Mouse (Mus musculus): ENCODE measurements around the gene Tie1. TPM values are rescaled to one million over a fixed set of nuclear protein-coding genes. Genes with fewer than 3 reads are reported as not detected.

The Tie1 gene
- total RNA-seq, 4 experiments from 2014 or later, result 6.7 to 7.5 (median 7.3) TPM

DNA sequence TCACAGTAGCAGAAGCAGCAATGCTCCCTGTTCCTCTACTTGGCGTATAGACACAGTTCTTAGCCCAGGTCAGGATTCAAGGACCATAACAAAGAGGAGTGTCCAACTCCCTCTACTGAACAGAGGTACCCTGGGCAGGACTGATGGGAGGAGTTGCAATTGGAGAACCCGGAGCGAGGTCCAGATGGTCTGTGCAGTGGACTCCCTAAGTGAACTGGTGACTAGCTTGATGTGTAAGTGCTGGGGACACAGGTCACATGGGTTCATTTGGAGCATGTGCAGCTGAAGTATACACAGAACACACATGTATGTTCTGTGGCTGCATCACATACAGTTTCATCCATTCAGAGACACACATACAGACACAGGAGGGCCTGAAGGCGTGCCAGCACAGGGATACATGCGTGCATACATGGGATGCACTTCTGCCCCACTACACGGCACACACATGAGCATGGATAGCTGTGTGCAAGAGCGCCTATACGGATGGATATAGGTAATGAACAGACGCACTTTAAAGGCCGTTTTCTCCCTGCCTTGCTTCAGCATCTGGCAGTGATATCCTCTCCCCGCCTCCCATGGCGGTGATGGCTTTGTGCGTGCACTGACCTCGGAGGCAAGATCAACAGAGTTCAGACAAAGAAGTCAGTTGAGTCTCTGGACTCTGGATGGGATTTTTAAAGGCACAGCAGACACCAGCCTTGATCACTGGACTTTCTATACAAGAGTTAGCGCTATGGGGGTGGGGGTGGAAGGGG, 12.9 kb downstream of the Tie1 start:
- DNase-seq (ENCODE audit: low spot score in 2 of 2), result no peak

DNA sequence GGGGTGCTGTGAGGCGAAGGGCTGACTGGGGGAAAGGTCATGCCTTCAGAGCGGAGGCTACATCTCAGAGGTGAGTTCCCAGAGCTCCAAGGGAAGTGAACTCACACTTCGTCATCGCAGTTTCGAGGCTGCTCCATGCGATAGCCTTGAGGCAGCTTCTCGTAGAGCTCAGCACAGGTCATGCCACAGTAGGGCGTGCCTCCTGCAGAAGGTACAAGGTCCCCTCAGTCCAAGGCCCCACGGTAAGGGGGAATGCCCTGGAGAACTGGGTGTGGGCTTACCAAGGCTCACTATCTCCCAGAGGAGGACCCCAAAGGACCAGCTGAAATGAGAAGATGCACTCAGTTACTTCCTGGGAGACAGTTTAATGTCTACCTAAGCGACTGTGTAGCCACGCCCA, 17.2 kb downstream of the Tie1 start:
- DNase-seq (ENCODE audit: low spot score in 2 of 2), result no peak

- no peak for DNase-seq (ENCODE audit: low spot score in 2 of 2)
Observed at GRCm38 (mm10) chr4:118471281-118471680, 18.6 kb downstream of the Tie1 start.

GRCm38 (mm10) chr4:118465697-118466163, 24.1 kb downstream of the Tie1 start:
- no peak for DNase-seq (ENCODE audit: low spot score in 2 of 2)

DNA sequence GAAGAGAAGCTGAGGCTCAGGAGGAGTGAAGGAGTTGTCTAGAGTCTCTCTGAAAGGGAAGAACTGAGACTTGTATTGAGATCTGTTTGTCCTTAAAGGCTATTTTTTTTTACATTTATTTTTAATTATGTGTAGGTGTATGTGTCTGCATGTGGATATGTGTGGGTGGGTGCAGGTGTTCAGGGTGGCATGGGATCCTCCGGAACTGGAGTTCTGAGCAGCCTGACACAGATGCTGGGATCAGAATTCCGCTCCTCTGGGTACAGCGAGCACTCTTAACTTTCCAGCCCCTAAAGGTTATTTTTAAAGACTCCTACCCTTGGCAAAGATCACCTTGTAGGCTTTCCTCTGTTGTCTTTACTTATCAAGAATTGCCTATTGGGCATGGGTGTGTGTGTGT, 24.9 kb downstream of the Tie1 start:
- DNase-seq (ENCODE audit: low spot score in 2 of 2), result no peak

- DNase-seq (ENCODE audit: low spot score in 2 of 2), result no peak
Observed at GRCm38 (mm10) chr4:118457345-118457975, 32.4 kb downstream of the Tie1 start, which contains the start of gene Mpl. Mpl (minus strand) TSS chr4:118457513.

- no peak for DNase-seq (ENCODE audit: low spot score in 2 of 2)
Observed at GRCm38 (mm10) chr4:118446415-118447153, 43.3 kb downstream of the Tie1 start.

DNA sequence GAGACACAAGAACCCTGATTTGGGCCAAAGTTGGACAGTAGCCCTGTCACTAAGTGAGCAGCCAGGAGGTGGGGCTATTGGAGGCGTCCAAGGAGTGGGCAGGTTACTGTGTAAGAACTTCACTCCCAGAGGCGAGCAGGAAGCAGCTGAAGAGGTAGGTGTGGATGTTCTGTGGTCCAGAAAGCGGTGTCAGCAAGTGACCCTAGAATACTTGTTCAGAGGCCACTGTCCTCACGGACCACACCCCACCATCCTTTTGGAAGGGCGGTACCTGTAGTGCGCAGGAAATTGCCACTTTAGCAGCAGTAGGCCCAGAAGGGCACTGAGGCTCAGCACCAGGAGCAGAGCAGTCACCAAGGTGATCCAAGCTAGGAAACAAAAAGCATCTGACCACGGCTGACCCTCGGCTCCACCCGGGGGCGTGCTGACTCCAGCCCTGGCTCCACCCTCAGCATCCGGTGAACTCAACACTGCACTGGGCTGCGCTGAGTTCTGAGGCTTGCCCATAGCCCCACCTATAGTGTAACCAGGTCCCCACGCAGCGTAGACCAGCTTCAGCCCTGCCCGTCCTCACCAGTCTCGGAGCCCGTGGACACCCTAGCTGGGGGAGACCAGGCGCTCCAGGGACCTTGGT, 44.0 kb downstream of the Tie1 start:
- DNase-seq (ENCODE audit: low spot score in 2 of 2), result no peak

- no peak for DNase-seq (ENCODE audit: low spot score in 2 of 2)
Observed at GRCm38 (mm10) chr4:118445088-118445487, 44.8 kb downstream of the Tie1 start.

- DNase-seq (ENCODE audit: low spot score in 2 of 2), result no peak
Observed at GRCm38 (mm10) chr4:118437829-118438253, 52.0 kb downstream of the Tie1 start.

GRCm38 (mm10) chr4:118436820-118437603, 52.8 kb downstream of the Tie1 start, which contains the start of gene Cdc20:
Cdc20 (minus strand) TSS chr4:118437352.
- peak; percentile 88 to 92 for DNase-seq (ENCODE audit: low spot score in 2 of 2)

DNA sequence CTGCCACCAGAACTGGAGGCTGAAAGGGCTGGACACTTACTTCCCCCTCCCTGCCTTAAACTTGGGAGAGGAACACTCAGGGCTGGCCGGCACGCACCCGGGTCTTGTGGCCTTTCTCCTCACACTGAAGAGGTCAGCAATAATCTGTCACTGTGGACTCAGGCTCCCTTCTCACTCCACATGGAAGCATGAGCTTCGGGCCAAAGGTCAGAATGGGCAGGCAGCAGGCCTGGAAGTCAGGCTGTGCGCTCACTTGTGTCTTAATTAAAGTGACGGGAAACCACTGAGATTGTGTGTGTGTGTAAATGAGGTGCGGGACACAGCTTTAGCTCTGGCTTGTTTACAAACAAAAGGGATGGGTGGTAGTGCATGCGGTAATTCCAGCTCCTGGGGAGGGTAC, 57.5 kb downstream of the Tie1 start:
- DNase-seq (ENCODE audit: low spot score in 2 of 2), result no peak

DNA sequence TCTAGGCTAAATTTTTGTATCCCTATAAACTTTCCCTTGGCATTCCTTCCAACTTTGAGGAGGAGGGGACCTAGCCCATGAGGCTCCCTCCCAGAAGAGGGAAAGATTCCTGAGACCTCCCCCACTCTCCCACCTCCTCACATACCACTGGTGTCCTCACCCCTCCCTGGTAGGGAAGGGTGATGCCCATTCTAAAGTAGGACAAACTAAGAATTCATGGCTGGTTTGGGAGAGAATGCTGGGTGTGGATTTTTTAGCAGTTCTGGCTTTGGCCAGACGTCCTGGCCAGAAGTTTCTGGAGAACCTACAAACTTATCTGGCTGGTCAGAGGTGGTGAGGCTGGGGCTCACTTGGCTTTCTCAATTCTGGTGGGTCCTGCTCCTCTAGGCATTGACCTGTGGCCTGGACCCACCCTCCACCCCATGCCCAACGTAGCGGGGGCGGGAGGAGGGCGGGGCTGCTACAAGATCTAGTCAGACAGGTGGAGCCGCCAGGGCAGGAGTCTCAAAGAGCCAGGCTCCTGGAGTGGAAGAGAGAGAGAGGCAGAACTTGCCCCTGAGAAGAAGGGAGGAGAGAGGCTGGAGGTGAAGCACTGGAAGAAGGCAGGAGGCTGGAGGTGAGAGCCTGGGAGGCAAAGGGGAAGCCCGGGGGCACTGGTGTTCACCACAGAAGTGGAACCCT, 60.5 kb downstream of the Tie1 start:
- no peak for DNase-seq (ENCODE audit: low spot score in 2 of 2)

GRCm38 (mm10) chr4:118428531-118429214, 61.2 kb downstream of the Tie1 start:
- DNase-seq (ENCODE audit: low spot score in 2 of 2), result no peak

DNA sequence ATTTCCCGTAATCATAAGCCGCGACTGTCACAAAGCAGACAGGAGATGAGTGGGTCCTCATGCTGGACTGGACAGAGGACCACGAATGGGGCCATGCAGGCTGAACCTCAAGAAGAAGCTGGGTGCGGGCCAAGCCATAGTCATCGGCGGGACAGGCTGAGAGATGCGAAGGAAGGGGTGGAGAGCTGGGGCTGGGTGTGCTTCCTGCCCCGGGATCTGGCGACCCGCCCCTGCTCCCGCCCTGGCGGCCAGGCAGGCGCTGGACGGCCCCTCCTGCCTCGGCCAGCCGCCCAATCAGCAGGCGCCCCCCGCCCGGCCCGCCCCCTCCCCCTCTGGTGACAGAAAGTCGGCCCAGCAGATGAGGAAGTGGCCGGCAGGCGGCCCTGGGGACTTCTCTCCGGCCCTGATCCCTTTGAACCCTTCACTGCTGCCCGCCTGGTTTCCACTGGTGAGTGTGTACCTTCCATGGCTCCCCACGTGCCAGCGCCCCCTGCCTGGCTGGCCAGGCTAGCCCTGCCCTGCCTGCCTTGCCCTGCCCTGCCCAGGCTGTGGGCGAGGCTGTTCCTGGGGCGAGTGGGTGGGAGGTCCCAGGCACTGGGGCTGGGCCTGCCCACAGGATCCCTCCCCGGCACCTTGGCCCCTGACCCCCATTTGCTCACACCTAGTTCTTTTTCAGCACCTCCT, 62.0 kb downstream of the Tie1 start, which contains the start of gene Elovl1:
TSS of gene Elovl1 (plus strand) at position 326 of the 684 bp plus-strand sequence.
- peak; percentile 71 to 73 for DNase-seq (ENCODE audit: low spot score in 2 of 2)

DNA sequence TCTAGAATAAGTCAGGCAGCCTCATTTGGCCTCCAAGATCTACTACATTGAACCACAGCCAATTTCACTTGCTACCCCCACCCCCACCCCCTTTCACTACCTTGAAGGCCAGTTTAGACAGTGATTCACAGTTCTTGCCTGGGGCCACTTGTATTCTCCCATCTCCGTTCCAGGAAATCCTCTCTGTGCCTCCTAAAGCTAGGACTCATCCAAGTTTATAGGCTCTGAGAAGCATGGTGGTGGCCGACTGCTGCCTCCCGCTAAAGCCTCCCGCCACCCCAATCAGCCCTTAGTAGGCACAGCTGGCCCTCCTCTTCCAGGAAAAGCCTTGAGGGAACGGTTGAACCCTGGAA, 62.5 kb downstream of the Tie1 start:
- DNase-seq (ENCODE audit: low spot score in 2 of 2), result no peak

DNA sequence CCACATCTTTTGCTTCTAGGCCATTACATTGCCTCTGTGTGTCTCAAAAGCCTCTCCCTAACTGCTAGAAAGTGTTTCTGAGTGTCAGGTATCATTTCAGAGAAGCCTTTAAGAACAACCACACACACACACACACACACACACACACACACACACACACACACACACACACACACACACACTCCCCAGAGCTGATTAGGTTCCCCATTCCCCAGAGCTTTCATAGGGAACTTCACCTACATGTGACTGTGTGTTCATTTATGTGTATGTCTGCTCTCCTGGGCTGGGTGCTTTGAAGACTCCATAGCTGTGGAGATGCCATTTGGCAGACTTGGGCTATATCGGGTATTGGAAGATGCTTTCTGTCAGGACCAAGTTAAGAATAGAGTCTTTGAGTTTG, 64.5 kb downstream of the Tie1 start:
- DNase-seq (ENCODE audit: low spot score in 2 of 2), result no peak

DNA sequence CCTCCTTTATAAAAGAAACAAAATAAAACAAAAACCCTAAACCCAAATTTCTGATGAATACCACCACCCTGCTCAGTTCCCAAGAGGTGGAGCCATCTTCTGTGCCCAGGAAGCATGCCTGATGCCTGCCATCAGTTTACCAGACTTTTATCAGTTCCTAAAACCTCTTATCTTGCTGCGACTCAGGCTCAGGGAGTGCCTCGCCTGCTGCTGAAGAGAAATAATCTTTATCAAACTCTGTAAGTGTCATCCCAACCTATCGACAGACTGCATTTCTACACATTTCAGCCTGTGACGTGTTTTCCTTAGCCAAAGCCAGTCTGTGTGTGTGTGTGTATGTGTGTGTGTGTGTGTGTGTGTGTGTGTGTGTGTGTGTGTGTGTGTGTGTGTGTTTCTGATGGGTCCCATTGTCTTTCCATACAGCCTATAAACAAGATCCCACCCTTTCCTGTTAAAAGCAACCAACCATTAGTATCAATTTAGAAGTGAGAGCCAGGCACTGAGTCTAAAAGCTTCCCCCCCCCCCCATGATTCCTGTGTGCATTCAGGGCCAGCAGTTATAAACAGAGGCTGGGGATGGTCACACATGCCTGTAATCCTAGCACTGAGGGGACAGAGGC, 65.2 kb downstream of the Tie1 start:
- no peak for DNase-seq (ENCODE audit: low spot score in 2 of 2)

DNA sequence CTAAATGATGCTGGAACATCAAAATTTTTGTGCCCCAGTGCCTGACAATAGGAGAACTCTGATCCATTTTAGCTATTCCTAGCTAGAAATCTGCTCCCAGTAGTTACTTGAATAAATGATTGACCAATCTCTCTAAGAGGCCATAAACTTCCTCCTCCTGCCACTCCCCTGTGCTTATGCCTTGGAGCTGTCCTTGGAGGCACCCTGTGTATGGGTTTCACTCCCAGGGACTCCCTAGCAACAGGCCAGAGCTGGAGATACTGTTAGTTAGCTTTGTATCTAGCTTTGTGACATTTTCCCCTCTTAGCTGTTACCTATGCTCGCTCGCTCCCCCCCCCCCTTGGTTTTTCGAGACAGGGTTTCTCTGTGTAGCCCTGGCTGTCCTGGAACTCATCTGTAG, 68.5 kb downstream of the Tie1 start:
- DNase-seq (ENCODE audit: low spot score in 2 of 2), result no peak

Data from layer of hippocampus, adult 8-10 months (tissue).